Mouse (Mus musculus) kidney, postnatal 36 days (tissue): Measurements from ENCODE around the gene Vmp1.

Experiments used
- DNase-seq, 2 experiments: peaks; one replicate each; pipeline ENCODE4 v3.0.0; 2021 to 2022; ENCODE audit warnings: mixed read lengths in 2 of 2

The Vmp1 gene

GRCm38 (mm10) chr11:86671041-86671675 lies 12.5 kb downstream of the Vmp1 start:
- no peak for DNase-seq

- DNase-seq: no peak
Observed at GRCm38 (mm10) chr11:86668169-86668568, 15.5 kb downstream of the Vmp1 start.

- DNase-seq: no peak
Observed at GRCm38 (mm10) chr11:86667553-86667952, 16.1 kb downstream of the Vmp1 start.

- DNase-seq: no peak
Observed at GRCm38 (mm10) chr11:86664406-86664805, 19.2 kb downstream of the Vmp1 start.

- DNase-seq: no peak
Observed at GRCm38 (mm10) chr11:86663977-86664376, 19.7 kb downstream of the Vmp1 start.

GRCm38 (mm10) chr11:86662986-86663895 lies 20.4 kb downstream of the Vmp1 start:
- no peak for DNase-seq

- no peak for DNase-seq
Observed at GRCm38 (mm10) chr11:86657863-86658262, 25.8 kb downstream of the Vmp1 start.

- DNase-seq: no peak
Observed at GRCm38 (mm10) chr11:86656849-86657567, 26.6 kb downstream of the Vmp1 start.

- DNase-seq: peak in 1 of 2 experiments; percentile 12
Observed at GRCm38 (mm10) chr11:86655671-86656070, 28.0 kb downstream of the Vmp1 start.

- DNase-seq: no peak
Observed at GRCm38 (mm10) chr11:86654096-86654495, 29.5 kb downstream of the Vmp1 start.

- peak; percentile 64 to 66 for DNase-seq
Observed at GRCm38 (mm10) chr11:86653446-86653845, 30.2 kb downstream of the Vmp1 start.

GRCm38 (mm10) chr11:86652578-86652979 lies 31.1 kb downstream of the Vmp1 start:
- no peak for DNase-seq

- no peak for DNase-seq
Observed at GRCm38 (mm10) chr11:86650676-86651075, 33.0 kb downstream of the Vmp1 start.

GRCm38 (mm10) chr11:86649542-86649941 lies 34.1 kb downstream of the Vmp1 start:
- no peak for DNase-seq

- no peak for DNase-seq
Observed at GRCm38 (mm10) chr11:86647706-86648447, 35.8 kb downstream of the Vmp1 start.

GRCm38 (mm10) chr11:86646885-86647459 lies 36.7 kb downstream of the Vmp1 start:
- DNase-seq: no peak

- DNase-seq: no peak
Observed at GRCm38 (mm10) chr11:86646136-86646834, 37.4 kb downstream of the Vmp1 start.

- DNase-seq: no peak
Observed at GRCm38 (mm10) chr11:86644553-86644952, 39.1 kb downstream of the Vmp1 start.

- DNase-seq: no peak
Observed at GRCm38 (mm10) chr11:86641714-86642113, 41.9 kb downstream of the Vmp1 start.

GRCm38 (mm10) chr11:86637697-86638096 lies 45.9 kb downstream of the Vmp1 start:
- DNase-seq: no peak

- no peak for DNase-seq
Observed at GRCm38 (mm10) chr11:86634396-86634795, 49.2 kb downstream of the Vmp1 start.

GRCm38 (mm10) chr11:86629941-86630340 lies 53.7 kb downstream of the Vmp1 start:
- no peak for DNase-seq
